Mouse (Mus musculus): ENCODE data around the gene Syt2. TPM values are rescaled to one million over a fixed set of nuclear protein-coding genes. Genes with fewer than 3 reads are reported as not detected.

Syt2 gene
- polyA plus RNA-seq, 1 experiment from 2014 or later: 0.80 TPM

GRCm38 (mm10) chr1:134753751-134754630, 107.5 kb downstream of the Syt2 start:
- no peak overlapping the region for H3K4me3 ChIP-seq (ENCODE audit: low read depth, low read length)
- no peak overlapping the region for H3K4me2 ChIP-seq (ENCODE audit: low read depth, low read length)
- no peaks in the 10 kb centered on the region for H3K36me3 ChIP-seq (replicated peaks; ENCODE audit: control insufficient read depth, insufficient read depth, low read depth, low read length)
- H3K27me3 ChIP-seq (ENCODE audit: control insufficient read depth, insufficient read depth, low read length): no peaks in the 10 kb centered on the region
- H3K9me3 ChIP-seq (replicated peaks; ENCODE audit: control insufficient read depth, low read length): no peaks in the 10 kb centered on the region
- H3K4me1 ChIP-seq (ENCODE audit: control insufficient read depth, insufficient read depth, low read length): peaks cover 3% of the 10 kb centered on the region; the same call in 1 of the 2 replicates
- ATAC-seq (replicated peaks; ENCODE audit: insufficient number of reproducible peaks, low FRiP score, low TSS enrichment, low read depth) (no peak), DNase-seq (ENCODE audit: low spot score) (peak; percentile 52)
- 63% methylated on average over 13 of the region's 13 CpGs for WGBS
- 0 out of 2 replicates have a peak overlapping the region, but pooled peaks have one; percentile 20 for H3K27ac ChIP-seq (replicated peaks; ENCODE audit: low read depth, low read length)
- no peak overlapping the region for H3K9ac ChIP-seq (replicated peaks; ENCODE audit: low read length)

- H3K27me3 ChIP-seq (ENCODE audit: control insufficient read depth, insufficient read depth, low read length): no peaks in the 10 kb centered on the region
- 79% methylated on average over 10 of the region's 10 CpGs for WGBS
- H3K36me3 ChIP-seq (replicated peaks; ENCODE audit: control insufficient read depth, insufficient read depth, low read depth, low read length): no peaks in the 10 kb centered on the region
- no peaks in the 10 kb centered on the region for H3K9me3 ChIP-seq (replicated peaks; ENCODE audit: control insufficient read depth, low read length)
- no peak for ATAC-seq (replicated peaks; ENCODE audit: insufficient number of reproducible peaks, low FRiP score, low TSS enrichment, low read depth)
- H3K27ac ChIP-seq (replicated peaks; ENCODE audit: low read depth, low read length): no peak overlapping the region
- DNase-seq (ENCODE audit: low spot score): no peak
- peaks cover 3% of the 10 kb centered on the region; the same call in 1 of the 2 replicates for H3K4me1 ChIP-seq (ENCODE audit: control insufficient read depth, insufficient read depth, low read length)
- H3K9ac ChIP-seq (replicated peaks; ENCODE audit: low read length): no peak overlapping the region
- no peak overlapping the region for H3K4me3 ChIP-seq (ENCODE audit: low read depth, low read length)
- H3K4me2 ChIP-seq (ENCODE audit: low read depth, low read length): no peak overlapping the region
Measured at GRCm38 (mm10) chr1:134754818-134755217, 108.3 kb downstream of the Syt2 start.

- H3K36me3 ChIP-seq (replicated peaks; ENCODE audit: control insufficient read depth, insufficient read depth, low read depth, low read length): no peaks in the 10 kb centered on the region
- no peak overlapping the region for H3K27ac ChIP-seq (replicated peaks; ENCODE audit: low read depth, low read length)
- no peak for ATAC-seq (replicated peaks; ENCODE audit: insufficient number of reproducible peaks, low FRiP score, low TSS enrichment, low read depth)
- H3K9me3 ChIP-seq (replicated peaks; ENCODE audit: control insufficient read depth, low read length): no peaks in the 10 kb centered on the region
- H3K9ac ChIP-seq (replicated peaks; ENCODE audit: low read length): no peak overlapping the region
- H3K4me1 ChIP-seq (ENCODE audit: control insufficient read depth, insufficient read depth, low read length): peaks cover 3% of the 10 kb centered on the region; the same call in 1 of the 2 replicates
- WGBS: 65% methylated on average over 13 of the region's 13 CpGs
- no peak overlapping the region for H3K4me3 ChIP-seq (ENCODE audit: low read depth, low read length)
- no peaks in the 10 kb centered on the region for H3K27me3 ChIP-seq (ENCODE audit: control insufficient read depth, insufficient read depth, low read length)
- DNase-seq (ENCODE audit: low spot score): no peak
- H3K4me2 ChIP-seq (ENCODE audit: low read depth, low read length): no peak overlapping the region
Measured at GRCm38 (mm10) chr1:134755548-134756189, 109.2 kb downstream of the Syt2 start.

GRCm38 (mm10) chr1:134756190-134756873, 109.9 kb downstream of the Syt2 start:
- ATAC-seq (replicated peaks; ENCODE audit: insufficient number of reproducible peaks, low FRiP score, low TSS enrichment, low read depth) (no peak), DNase-seq (ENCODE audit: low spot score) (no peak)
- no peak overlapping the region for H3K4me2 ChIP-seq (ENCODE audit: low read depth, low read length)
- H3K27me3 ChIP-seq (ENCODE audit: control insufficient read depth, insufficient read depth, low read length): no peaks in the 10 kb centered on the region
- H3K4me3 ChIP-seq (ENCODE audit: low read depth, low read length): no peak overlapping the region
- no peak overlapping the region for H3K9ac ChIP-seq (replicated peaks; ENCODE audit: low read length)
- no peaks in the 10 kb centered on the region for H3K9me3 ChIP-seq (replicated peaks; ENCODE audit: control insufficient read depth, low read length)
- 68% methylated on average over 10 of the region's 10 CpGs for WGBS
- H3K4me1 ChIP-seq (ENCODE audit: control insufficient read depth, insufficient read depth, low read length): peaks cover 3% of the 10 kb centered on the region; the same call in 1 of the 2 replicates
- H3K36me3 ChIP-seq (replicated peaks; ENCODE audit: control insufficient read depth, insufficient read depth, low read depth, low read length): no peaks in the 10 kb centered on the region
- H3K27ac ChIP-seq (replicated peaks; ENCODE audit: low read depth, low read length): no peak overlapping the region

- no peak for DNase-seq (ENCODE audit: low spot score)
Measured at GRCm38 (mm10) chr1:134757230-134757629, 110.8 kb downstream of the Syt2 start.

GRCm38 (mm10) chr1:134759133-134759532, 112.7 kb downstream of the Syt2 start:
- WGBS: 89% methylated on average over 6 of the region's 6 CpGs
- Histone ChIP-seq H3K4me1 (ENCODE audit: control insufficient read depth, insufficient read depth, low read length) (no peaks in the 10 kb centered on the region), H3K9me3 (replicated peaks; ENCODE audit: control insufficient read depth, low read length) (no peaks in the 10 kb centered on the region), H3K4me2 (ENCODE audit: low read depth, low read length) (no peak overlapping the region), H3K4me3 (ENCODE audit: low read depth, low read length) (no peak overlapping the region), H3K27me3 (ENCODE audit: control insufficient read depth, insufficient read depth, low read length) (no peaks in the 10 kb centered on the region), H3K27ac (replicated peaks; ENCODE audit: low read depth, low read length) (no peak overlapping the region), H3K36me3 (replicated peaks; ENCODE audit: control insufficient read depth, insufficient read depth, low read depth, low read length) (no peaks in the 10 kb centered on the region), H3K9ac (replicated peaks; ENCODE audit: low read length) (no peak overlapping the region)
- no peak for ATAC-seq (replicated peaks; ENCODE audit: insufficient number of reproducible peaks, low FRiP score, low TSS enrichment, low read depth)
- DNase-seq (ENCODE audit: low spot score): no peak

More at GRCm38 (mm10) chr1:134757230-134757629, 110.8 kb downstream of the Syt2 start:
- no peak overlapping the region for H3K9ac ChIP-seq (replicated peaks; ENCODE audit: low read length)
- no peaks in the 10 kb centered on the region for H3K9me3 ChIP-seq (replicated peaks; ENCODE audit: control insufficient read depth, low read length)
- ATAC-seq (replicated peaks; ENCODE audit: insufficient number of reproducible peaks, low FRiP score, low TSS enrichment, low read depth): no peak
- peaks cover 3% of the 10 kb centered on the region; the same call in 1 of the 2 replicates for H3K4me1 ChIP-seq (ENCODE audit: control insufficient read depth, insufficient read depth, low read length)
- no peak overlapping the region for H3K27ac ChIP-seq (replicated peaks; ENCODE audit: low read depth, low read length)
- H3K4me2 ChIP-seq (ENCODE audit: low read depth, low read length): no peak overlapping the region
- no peak overlapping the region for H3K4me3 ChIP-seq (ENCODE audit: low read depth, low read length)
- WGBS: 78% methylated on average over 3 of the region's 3 CpGs
- H3K36me3 ChIP-seq (replicated peaks; ENCODE audit: control insufficient read depth, insufficient read depth, low read depth, low read length): no peaks in the 10 kb centered on the region
- no peaks in the 10 kb centered on the region for H3K27me3 ChIP-seq (ENCODE audit: control insufficient read depth, insufficient read depth, low read length)

- Histone ChIP-seq H3K4me2 (ENCODE audit: low read depth, low read length) (no peak overlapping the region), H3K4me3 (ENCODE audit: low read depth, low read length) (no peak overlapping the region), H3K36me3 (replicated peaks; ENCODE audit: control insufficient read depth, insufficient read depth, low read depth, low read length) (no peaks in the 10 kb centered on the region), H3K9me3 (replicated peaks; ENCODE audit: control insufficient read depth, low read length) (no peaks in the 10 kb centered on the region), H3K9ac (replicated peaks; ENCODE audit: low read length) (no peak overlapping the region), H3K4me1 (ENCODE audit: control insufficient read depth, insufficient read depth, low read length) (no peaks in the 10 kb centered on the region), H3K27me3 (ENCODE audit: control insufficient read depth, insufficient read depth, low read length) (no peaks in the 10 kb centered on the region), H3K27ac (replicated peaks; ENCODE audit: low read depth, low read length) (no peak overlapping the region)
- DNase-seq (ENCODE audit: low spot score): no peak
- 70% methylated on average over 5 of the region's 5 CpGs for WGBS
- no peak for ATAC-seq (replicated peaks; ENCODE audit: insufficient number of reproducible peaks, low FRiP score, low TSS enrichment, low read depth)
Measured at GRCm38 (mm10) chr1:134760642-134761041, 114.2 kb downstream of the Syt2 start.
